Mouse (Mus musculus) MEL (cell line): Measurements from ENCODE around the gene Arid5a. TPM values are rescaled to one million over a fixed set of nuclear protein-coding genes. Genes with fewer than 3 reads are reported as not detected.
A peak's percentile ranks its signal among the peaks of the same experiment; 100 is the strongest.

Experiments used
- DNase-seq: peaks from one replicate; pipeline ENCODE4 v3.0.0; 2011; ENCODE audit warnings: low read depth, low spot score
- H3K27ac ChIP-seq: 2 replicates; pipeline ENCODE4 v1.5.1; 2012; ENCODE audit warnings: low read depth, mild to moderate bottlenecking, control low read depth, low read length, moderate library complexity; ENCODE audit not compliant: control insufficient read depth
- H3K27me3 ChIP-seq, 2 experiments: fragments of 150-350 bp in 1 of 2; sonication (generic) in 1 of 2; 2 replicates each; pipeline ENCODE4 v1.6.1; 2012; ENCODE audit warnings: low read length in 2 of 2, mild to moderate bottlenecking in 2 of 2, improper control_type of control experiment in 1 of 2, moderate library complexity in 1 of 2; ENCODE audit not compliant: insufficient read depth in 2 of 2, control insufficient read depth in 1 of 2
- H3K36me3 ChIP-seq, 2 experiments: 2 replicates each; pipeline ENCODE4 v1.6.1; 2012 to 2014; ENCODE audit warnings: low read length in 2 of 2, improper control_type of control experiment in 1 of 2, inconsistent platforms in 1 of 2, mild to moderate bottlenecking in 1 of 2; ENCODE audit not compliant: insufficient read depth in 2 of 2, control insufficient read depth in 1 of 2
- H3K4me1 ChIP-seq, 2 experiments: fragments of 150-350 bp in 1 of 2; sonication (generic) in 1 of 2; 2 replicates each; pipeline ENCODE4 v1.6.1; 2012; ENCODE audit warnings: low read length in 2 of 2, improper control_type of control experiment in 1 of 2, mild to moderate bottlenecking in 1 of 2; ENCODE audit not compliant: insufficient read depth in 2 of 2, control insufficient read depth in 1 of 2
- H3K4me3 ChIP-seq, 2 experiments: fragments of 150-350 bp in 1 of 2; sonication (generic) in 1 of 2; 2 replicates each; pipeline ENCODE4 v1.5.1; 2012; ENCODE audit warnings: low read depth in 2 of 2, low read length in 2 of 2, mild to moderate bottlenecking in 2 of 2, moderate library complexity in 2 of 2, control low read depth in 1 of 2, improper control_type of control experiment in 1 of 2; ENCODE audit not compliant: control insufficient read depth in 1 of 2, insufficient read depth in 1 of 2
- H3K79me2 ChIP-seq: 2 replicates; pipeline ENCODE4 v1.6.1; 2012; ENCODE audit warnings: mild to moderate bottlenecking, low read length, moderate library complexity; ENCODE audit not compliant: control insufficient read depth, poor library complexity, insufficient read depth
- H3K9ac ChIP-seq: 2 replicates; pipeline ENCODE4 v1.6.1; 2012; ENCODE audit warnings: low read depth, mild to moderate bottlenecking, control low read depth, low read length, moderate library complexity; ENCODE audit not compliant: control insufficient read depth, poor library complexity, severe bottlenecking
- H3K9me3 ChIP-seq: fragments of 150-350 bp; sonication (generic); replicated peaks from 2 replicates; pipeline ENCODE4 v1.6.1; 2012; ENCODE audit warnings: mild to moderate bottlenecking, low read length, improper control_type of control experiment, moderate library complexity; ENCODE audit not compliant: insufficient read depth
- CTCF ChIP-seq, 3 experiments: IDR thresholded peaks in 2 of 3; conservative IDR thresholded peaks in 1 of 3; 2 replicates each; pipeline ENCODE4 v1.5.1; 2011 to 2012; ENCODE audit warnings: low read length in 3 of 3, low read depth in 2 of 3, mild to moderate bottlenecking in 2 of 3, improper control_type of control experiment in 1 of 3, inconsistent platforms in 1 of 3, mixed read lengths in 1 of 3, moderate library complexity in 1 of 3; ENCODE audit not compliant: control insufficient read depth in 1 of 3, insufficient read depth in 1 of 3, poor library complexity in 1 of 3, severe bottlenecking in 1 of 3
- E2F4 ChIP-seq: IDR thresholded peaks from 2 replicates; pipeline ENCODE4 v1.6.1; 2011; ENCODE audit warnings: low read depth, low read length, improper control_type of control experiment, borderline replicate concordance
- EP300 ChIP-seq, 2 experiments: IDR thresholded peaks; 2 replicates each; pipeline ENCODE4 v1.6.1; 2011; ENCODE audit warnings: improper control_type of control experiment in 2 of 2, low read length in 2 of 2, low read depth in 1 of 2, mild to moderate bottlenecking in 1 of 2
- GABPA ChIP-seq: IDR thresholded peaks from 2 replicates; pipeline ENCODE4 v1.6.1; 2012; ENCODE audit warnings: low read depth, mild to moderate bottlenecking, inconsistent platforms, low read length, improper control_type of control experiment, moderate library complexity
- GATA1 ChIP-seq: IDR thresholded peaks from 2 replicates; pipeline ENCODE4 v1.6.1; 2011; ENCODE audit warnings: low read depth, low read length, improper control_type of control experiment
- HCFC1 ChIP-seq: IDR thresholded peaks from 2 replicates; pipeline ENCODE4 v1.6.1; 2012; ENCODE audit warnings: low read depth, mild to moderate bottlenecking, inconsistent platforms, low read length, improper control_type of control experiment, moderate library complexity
- JUND ChIP-seq: IDR thresholded peaks from 2 replicates; pipeline ENCODE4 v1.6.1; 2011; ENCODE audit warnings: low read depth, mild to moderate bottlenecking, improper control_type of control experiment, low read length
- KAT2A ChIP-seq: conservative IDR thresholded peaks from 2 replicates; pipeline ENCODE4 v1.6.1; 2012; ENCODE audit warnings: low read depth, low read length, improper control_type of control experiment, inconsistent platforms
- MAFK ChIP-seq: IDR thresholded peaks from 2 replicates; pipeline ENCODE4 v1.6.1; 2011; ENCODE audit warnings: low read depth, mild to moderate bottlenecking, low read length, improper control_type of control experiment, borderline replicate concordance
- MAX ChIP-seq: IDR thresholded peaks from 2 replicates; pipeline ENCODE4 v1.6.1; 2011; ENCODE audit warnings: low read length, improper control_type of control experiment
- MAZ ChIP-seq: IDR thresholded peaks from 2 replicates; pipeline ENCODE4 v1.6.1; 2012; ENCODE audit warnings: low read depth, mild to moderate bottlenecking, inconsistent platforms, low read length, improper control_type of control experiment
- MEF2A ChIP-seq: IDR thresholded peaks from 2 replicates; pipeline ENCODE4 v1.6.1; 2014; ENCODE audit warnings: low read depth, mild to moderate bottlenecking, inconsistent platforms, low read length, improper control_type of control experiment; ENCODE audit not compliant: poor library complexity, insufficient replicate concordance, severe bottlenecking; ENCODE audit errors: extremely low read depth
- MXI1 ChIP-seq: IDR thresholded peaks from 2 replicates; pipeline ENCODE4 v1.6.1; 2011; ENCODE audit warnings: mild to moderate bottlenecking, low read depth, low read length, improper control_type of control experiment
- NELFE ChIP-seq: IDR thresholded peaks from 2 replicates; pipeline ENCODE4 v1.6.1; 2011; ENCODE audit warnings: low read depth, low read length, improper control_type of control experiment
- POLR2A ChIP-seq, 2 experiments: IDR thresholded peaks; 2 replicates each; pipeline ENCODE4 v1.6.1; 2011 to 2012; ENCODE audit warnings: low read length in 2 of 2, mild to moderate bottlenecking in 2 of 2, control low read depth in 1 of 2, improper control_type of control experiment in 1 of 2, low read depth in 1 of 2, moderate library complexity in 1 of 2; ENCODE audit not compliant: control insufficient read depth in 1 of 2, insufficient read depth in 1 of 2, poor library complexity in 1 of 2
- POLR2AphosphoS5 ChIP-seq: IDR thresholded peaks from 2 replicates; pipeline ENCODE4 v1.6.1; 2012; ENCODE audit warnings: low read depth, borderline replicate concordance, mild to moderate bottlenecking, inconsistent platforms, low read length, moderate library complexity, mixed read lengths
- RCOR1 ChIP-seq: IDR thresholded peaks from 2 replicates; pipeline ENCODE4 v1.6.1; 2012; ENCODE audit warnings: low read depth, mild to moderate bottlenecking, inconsistent platforms, low read length, improper control_type of control experiment
- TAL1 ChIP-seq: IDR thresholded peaks from 2 replicates; pipeline ENCODE4 v1.6.1; 2012; ENCODE audit warnings: mild to moderate bottlenecking, inconsistent platforms, low read length, moderate library complexity, mixed read lengths
- TBP ChIP-seq: IDR thresholded peaks from 2 replicates; pipeline ENCODE4 v1.8.0; 2011; ENCODE audit warnings: low read depth, low read length, improper control_type of control experiment
- ZKSCAN1 ChIP-seq: IDR thresholded peaks from 2 replicates; pipeline ENCODE4 v1.6.1; 2012; ENCODE audit warnings: low read depth, mild to moderate bottlenecking, inconsistent platforms, low read length, improper control_type of control experiment, moderate library complexity
- ZMIZ1 ChIP-seq: IDR thresholded peaks from 2 replicates; pipeline ENCODE4 v1.6.1; 2012; ENCODE audit warnings: low read depth, mild to moderate bottlenecking, inconsistent platforms, low read length, improper control_type of control experiment, moderate library complexity
- polyA plus RNA-seq, 2 experiments: library from polyadenylated mRNA; stranded (reverse) in 1 of 2; unstranded in 1 of 2; fragments of >175 nt in 1 of 2; fragments of >200 nt in 1 of 2; gene quantifications; 2 replicates each; pipeline versions ENCODE4 v1.2.1 to v1.2.4; 2012; ENCODE audit warnings: low replicate concordance in 2 of 2, low read depth in 1 of 2; ENCODE audit not compliant: insufficient read length in 2 of 2, insufficient read depth in 1 of 2, missing spikeins in 1 of 2
- total RNA-seq: library from RNA; depleted of rRNA; stranded (reverse); fragments of 300-350 nt; gene quantifications from 2 replicates; pipeline ENCODE4 v1.2.3, GENCODE M21; 2012

The Arid5a gene
- total and polyA plus RNA-seq, 3 experiments = 4.2 to 9.0 TPM; not detected in 1

DNA sequence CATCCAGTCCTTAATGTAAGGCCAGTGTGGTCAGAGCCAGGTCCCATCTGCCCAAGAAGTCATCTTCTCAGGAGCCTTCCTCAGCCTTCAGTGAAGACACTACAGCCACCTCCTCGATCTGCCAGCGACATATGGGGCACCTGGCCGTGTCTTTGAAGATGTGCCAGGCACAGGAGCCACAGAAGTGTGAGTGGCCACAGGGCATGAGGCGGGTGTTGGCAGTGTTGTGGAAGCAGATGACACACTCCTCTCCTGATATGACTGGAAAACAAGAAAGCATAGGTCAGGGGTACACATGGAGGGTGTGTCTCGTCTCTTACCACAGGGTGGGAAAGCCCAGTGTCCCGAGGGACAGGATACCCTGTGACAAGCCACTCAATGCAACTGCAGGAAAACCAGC, 41.2 kb upstream of the Arid5a start:
- TF ChIP-seq GABPA (no peak), GATA1 (no peak), MAZ (no peak), HCFC1 (no peak), MAFK (no peak), CTCF (IDR thresholded peaks at IDR 0.05 in 2 of 3, conservative IDR thresholded peaks at IDR 0.05 in 1 of 3; ENCODE audit: control insufficient read depth in 1 of 3, insufficient read depth in 1 of 3, low read depth in 2 of 3, low read length in 3 of 3, poor library complexity in 1 of 3, severe bottlenecking in 1 of 3) (no peak), NELFE (no peak), MAX (no peak), POLR2A (IDR thresholded peaks at IDR 0.05; ENCODE audit: control insufficient read depth in 1 of 2, insufficient read depth in 1 of 2, low read depth in 1 of 2, low read length in 2 of 2, poor library complexity in 1 of 2) (no peak), ZKSCAN1 (no peak), POLR2AphosphoS5 (no peak)
- no peak for DNase-seq
- Histone ChIP-seq H3K27ac (no peak overlapping the region), H3K27me3 (no peaks in the 10 kb centered on the region), H3K36me3 (peaks cover 0 to 22% of the 10 kb centered on the region in 2 experiments; a peak in 2 of 4 replicates), H3K4me3 (no peak overlapping the region), H3K9ac (no peak overlapping the region), H3K9me3 (no peaks in the 10 kb centered on the region), H3K79me2 (no peaks in the 10 kb centered on the region), H3K4me1 (peaks cover 12 to 36% of the 10 kb centered on the region in 2 experiments)

DNA sequence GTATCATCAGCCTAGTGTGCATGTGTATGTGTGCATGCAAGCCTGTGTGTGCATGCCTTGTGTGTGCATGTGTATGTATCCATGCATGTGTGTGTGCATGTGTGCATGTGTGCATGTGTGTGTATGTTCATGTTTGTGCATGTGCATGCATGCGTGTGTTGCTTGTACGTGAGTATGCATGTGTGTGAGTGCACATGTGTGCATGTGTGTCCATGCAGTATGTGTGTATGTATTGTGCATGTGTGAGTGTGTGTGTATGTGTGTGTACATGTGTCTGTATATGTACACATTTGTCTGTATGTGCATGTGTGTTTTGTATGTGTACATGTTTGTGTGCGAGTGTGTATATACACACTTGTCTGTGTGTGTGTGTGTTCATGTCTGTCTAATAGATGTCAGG, 39.9 kb upstream of the Arid5a start:
- no peak overlapping the region for H3K9ac ChIP-seq
- H3K36me3 ChIP-seq = peaks cover 0 to 23% of the 10 kb centered on the region in 2 experiments; a peak in 2 of 4 replicates
- H3K27ac ChIP-seq = no peak overlapping the region
- no peak overlapping the region for H3K4me3 ChIP-seq
- no peaks in the 10 kb centered on the region for H3K27me3 ChIP-seq
- DNase-seq = no peak
- H3K79me2 ChIP-seq = no peaks in the 10 kb centered on the region
- no peaks in the 10 kb centered on the region for H3K9me3 ChIP-seq
- H3K4me1 ChIP-seq = peaks cover 9 to 38% of the 10 kb centered on the region in 2 experiments
- TF ChIP-seq KAT2A (no peak), GABPA (no peak), EP300 (IDR thresholded peaks at IDR 0.05; ENCODE audit: low read depth in 1 of 2, low read length in 2 of 2) (no peak), POLR2AphosphoS5 (peak; percentile 58; the same call in 1 of the 2 replicates)

GRCm38 (mm10) chr1:36269121-36269795, 38.3 kb upstream of the Arid5a start:
- Histone ChIP-seq H3K27me3 (no peaks in the 10 kb centered on the region), H3K9ac (no peak overlapping the region), H3K9me3 (no peaks in the 10 kb centered on the region), H3K27ac (no peak overlapping the region), H3K4me1 (peaks cover 10 to 45% of the 10 kb centered on the region in 2 experiments), H3K79me2 (no peaks in the 10 kb centered on the region), H3K36me3 (peaks cover 0 to 20% of the 10 kb centered on the region in 2 experiments; a peak in 2 of 4 replicates), H3K4me3 (no peak overlapping the region)
- TF ChIP-seq TAL1 (no peak), MAFK (no peak), EP300 (IDR thresholded peaks at IDR 0.05; ENCODE audit: low read depth in 1 of 2, low read length in 2 of 2) (no peak), JUND (no peak), MXI1 (no peak), MEF2A (no peak), E2F4 (no peak), TBP (no peak), ZMIZ1 (no peak), GATA1 (no peak), RCOR1 (no peak)
- no peak for DNase-seq
